Mouse (Mus musculus): Measurements from ENCODE around the gene Rps3a1.
"Not testable (repeated sequence)": the region's sequence is repeated elsewhere in the genome, so short reads cannot be mapped to it uniquely, and the experiment has no call there.

The Rps3a1 gene

GRCm38 (mm10) chr3:86114659-86115338, 27.7 kb downstream of the Rps3a1 start:
- DNase-seq (ENCODE audit: low spot score) = no peak

GRCm38 (mm10) chr3:86112766-86113165, 29.7 kb downstream of the Rps3a1 start:
- no peak for DNase-seq (ENCODE audit: low spot score)

- DNase-seq (ENCODE audit: low spot score) = peak; percentile 54
Measured at GRCm38 (mm10) chr3:86110077-86110476, 32.4 kb downstream of the Rps3a1 start.

- DNase-seq (ENCODE audit: low spot score) = no peak
Measured at GRCm38 (mm10) chr3:86109099-86109498, 33.4 kb downstream of the Rps3a1 start.

- DNase-seq (ENCODE audit: low spot score) = no peak
Measured at GRCm38 (mm10) chr3:86108576-86108975, 33.9 kb downstream of the Rps3a1 start.

GRCm38 (mm10) chr3:86107637-86108539, 34.6 kb downstream of the Rps3a1 start:
- no peak for DNase-seq (ENCODE audit: low spot score)

- no peak for DNase-seq (ENCODE audit: low spot score)
Measured at GRCm38 (mm10) chr3:86106086-86106632, 36.3 kb downstream of the Rps3a1 start.

GRCm38 (mm10) chr3:86104909-86105308, 37.6 kb downstream of the Rps3a1 start:
- no peak for DNase-seq (ENCODE audit: low spot score)

- not testable (repeated sequence) for DNase-seq (ENCODE audit: low spot score)
Measured at GRCm38 (mm10) chr3:86104433-86104832, 38.1 kb downstream of the Rps3a1 start.

GRCm38 (mm10) chr3:86103449-86104291, 38.8 kb downstream of the Rps3a1 start:
- DNase-seq (ENCODE audit: low spot score) = no peak

GRCm38 (mm10) chr3:86101956-86102355, 40.5 kb downstream of the Rps3a1 start:
- no peak for DNase-seq (ENCODE audit: low spot score)

GRCm38 (mm10) chr3:86093907-86094306, 48.6 kb downstream of the Rps3a1 start:
- DNase-seq (ENCODE audit: low spot score) = no peak

- DNase-seq (ENCODE audit: low spot score) = no peak
Measured at GRCm38 (mm10) chr3:86093213-86093845, 49.2 kb downstream of the Rps3a1 start.
